Mouse (Mus musculus): ENCODE data around the gene Ube2d2b.

Ube2d2b gene

DNA sequence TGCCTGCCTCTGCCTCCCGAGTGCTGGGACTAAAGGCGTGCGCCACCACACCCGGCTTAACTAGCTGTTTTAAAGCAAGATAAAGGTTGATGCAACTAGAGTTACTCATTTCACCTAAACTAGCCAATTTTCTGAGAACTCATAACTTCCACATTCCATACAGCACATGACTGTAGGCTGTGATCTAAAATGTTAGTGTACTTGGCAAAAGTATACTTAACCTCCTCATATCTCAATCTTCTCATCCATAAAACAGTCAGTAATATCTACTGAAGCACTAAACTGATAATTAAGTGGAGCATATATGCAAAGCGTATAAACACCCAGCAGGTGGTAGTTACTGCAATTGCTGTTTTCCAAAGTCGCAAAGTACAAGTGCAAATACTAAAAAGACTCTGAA lies 43.4 kb downstream of the Ube2d2b start:
- TF ChIP-seq GATA4 (IDR thresholded peaks at IDR 0.05; ENCODE audit: insufficient replicate concordance, low read length): no peak

DNA sequence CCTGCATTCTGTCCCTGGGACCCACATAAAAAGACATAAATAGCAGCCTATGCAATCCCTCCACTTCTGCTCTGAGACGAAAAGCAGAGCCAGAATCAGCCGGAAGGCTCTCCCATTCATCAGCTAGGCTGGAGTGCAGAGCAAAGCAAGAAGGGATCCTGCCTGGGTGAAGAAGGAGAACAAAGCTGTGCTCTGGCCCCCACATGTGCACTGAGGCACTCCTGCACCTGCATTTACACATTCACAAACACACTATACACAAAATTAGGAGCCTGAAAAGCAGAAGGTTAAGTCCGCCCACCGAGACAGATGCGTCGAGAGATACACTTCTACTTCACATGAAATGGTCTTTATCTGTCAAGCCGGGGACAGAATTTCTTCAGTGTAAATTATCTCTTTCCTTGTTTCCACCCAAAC lies 44.0 kb downstream of the Ube2d2b start:
- no peak for TF ChIP-seq GATA4 (IDR thresholded peaks at IDR 0.05; ENCODE audit: insufficient replicate concordance, low read length)

DNA sequence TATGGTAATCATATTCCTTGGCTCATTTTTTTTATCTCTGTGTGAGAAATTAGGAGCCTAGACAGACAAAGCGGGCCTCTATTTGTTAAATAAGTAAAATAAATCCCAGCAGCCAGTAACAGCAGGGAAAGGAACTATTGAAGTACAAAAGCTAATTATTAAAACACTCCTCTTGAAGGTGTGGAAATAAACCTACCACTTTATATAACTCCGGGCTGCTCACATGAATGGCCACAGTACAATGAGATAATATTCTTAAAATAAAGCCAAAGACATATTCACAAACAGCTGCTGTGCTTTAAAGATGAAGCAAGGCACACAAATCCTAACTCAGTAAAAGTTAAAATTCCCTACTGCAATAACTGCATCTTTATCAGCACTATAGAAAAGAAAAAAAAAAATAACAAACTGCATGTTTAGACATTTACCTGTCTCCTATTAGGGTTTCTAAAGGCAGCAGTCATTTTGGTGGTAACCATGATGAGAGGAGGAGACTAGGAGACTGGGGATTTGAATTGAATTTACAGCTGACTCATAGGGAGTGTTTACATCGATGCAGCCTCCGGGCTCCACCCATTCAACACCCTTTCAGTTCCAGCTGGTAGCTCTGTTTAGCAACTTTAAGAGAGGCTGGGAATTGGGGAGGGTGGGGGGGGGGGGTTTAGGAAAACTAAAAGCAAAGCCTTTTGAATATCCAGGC lies 44.8 kb downstream of the Ube2d2b start, which contains the start of gene Evi5:
Gene Evi5, minus strand, starts transcription at position 547 of the 700 bp plus-strand sequence.
- TF ChIP-seq GATA4 (IDR thresholded peaks at IDR 0.05; ENCODE audit: insufficient replicate concordance, low read length): no peak

DNA sequence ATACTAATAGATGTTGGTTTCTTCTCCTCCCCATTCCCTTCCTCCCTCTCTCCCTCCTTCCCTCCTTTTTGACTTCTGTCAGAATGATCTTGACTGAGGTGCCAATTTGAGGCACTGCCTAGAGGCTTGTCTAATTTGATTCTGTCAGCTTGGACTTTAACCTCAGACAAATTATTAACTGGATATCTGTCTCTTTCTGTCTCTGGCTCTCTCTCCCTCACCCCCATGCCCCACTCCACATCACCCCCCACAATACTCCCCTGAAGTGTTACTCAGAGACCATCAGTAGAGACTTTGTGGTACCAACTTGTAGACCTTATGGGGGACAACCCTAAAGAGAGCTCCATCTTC lies 45.3 kb downstream of the Ube2d2b start:
- no peak for TF ChIP-seq GATA4 (IDR thresholded peaks at IDR 0.05; ENCODE audit: insufficient replicate concordance, low read length)

DNA sequence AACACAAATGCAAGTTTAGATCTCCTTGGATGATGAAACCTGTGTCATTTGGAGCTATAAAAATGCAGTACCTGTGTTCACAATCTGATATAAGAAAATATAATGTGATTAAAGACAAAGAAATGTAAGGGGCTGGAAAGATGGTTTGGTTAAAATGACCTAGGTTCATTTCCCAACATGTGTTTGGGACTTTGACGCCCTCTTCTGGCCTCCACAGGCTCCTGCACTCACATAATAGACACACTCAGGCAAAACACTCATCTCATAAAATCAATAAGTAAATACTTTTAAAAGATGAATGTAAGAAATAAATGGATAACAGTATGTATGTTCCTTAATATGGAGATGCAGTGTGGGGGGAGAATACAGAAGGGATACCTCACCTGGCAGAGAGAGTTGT lies 47.2 kb downstream of the Ube2d2b start:
- no peak for TF ChIP-seq GATA4 (IDR thresholded peaks at IDR 0.05; ENCODE audit: insufficient replicate concordance, low read length)

DNA sequence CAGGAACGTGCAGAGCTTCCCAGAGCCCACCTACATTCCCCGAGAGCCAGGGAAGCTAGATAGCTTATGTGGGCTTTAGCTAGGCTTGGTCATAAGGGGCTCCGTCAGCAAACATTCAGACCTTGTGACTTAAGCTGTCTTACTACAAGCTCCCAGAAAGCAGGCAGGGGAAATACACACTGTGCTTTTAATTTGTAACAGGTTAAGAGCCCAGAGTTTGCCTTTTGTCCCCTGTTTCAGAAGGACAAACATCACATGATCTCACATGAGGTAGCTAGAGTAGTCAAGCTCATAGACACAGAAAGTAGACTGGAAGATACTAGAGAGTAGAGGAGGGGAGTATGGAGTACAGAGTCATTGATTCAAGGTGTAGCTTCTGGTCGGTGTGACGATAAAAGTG lies 50.8 kb downstream of the Ube2d2b start:
- no peak for TF ChIP-seq GATA4 (IDR thresholded peaks at IDR 0.05; ENCODE audit: insufficient replicate concordance, low read length)

Data from liver, adult (tissue).